Mouse (Mus musculus) cortical plate, adult 2 months (tissue): ENCODE measurements around the gene Adam19.

ENCODE experiments used
- CTCF ChIP-seq: fragments of 200-500 bp; IDR thresholded peaks from 2 replicates; pipeline ENCODE4 v1.5.1; 2011; ENCODE audit warnings: mild to moderate bottlenecking, control low read depth, low read length; ENCODE audit not compliant: insufficient read depth; ENCODE audit errors: extremely low read depth
- POLR2A ChIP-seq: fragments of 200-500 bp; IDR thresholded peaks from 2 replicates; pipeline ENCODE4 v1.6.1; 2011; ENCODE audit warnings: mild to moderate bottlenecking, low read length, control low read depth; ENCODE audit not compliant: insufficient read depth; ENCODE audit errors: extremely low read depth

- TF ChIP-seq CTCF (no peak), POLR2A (no peak)
Measured at GRCm38 (mm10) chr11:46194175-46194574, 138.4 kb downstream of the Adam19 start.
